Mouse (Mus musculus) fat pad, adult 2 months (tissue): ENCODE results near the gene Elmsan1.
"Not testable (repeated sequence)": the region's sequence is repeated elsewhere in the genome, so short reads cannot be mapped to it uniquely, and the experiment has no call there.

Experiments used
- DNase-seq: peaks from one replicate; pipeline ENCODE4 v3.0.0-alpha.2; 2011; ENCODE audit warnings: low read depth, low spot score; ENCODE audit errors: extremely low read depth

The Elmsan1 gene

GRCm38 (mm10) chr12:84109924-84110323 is 108.8 kb downstream of the Elmsan1 start:
- no peak for DNase-seq

GRCm38 (mm10) chr12:84107692-84108091 is 111.0 kb downstream of the Elmsan1 start:
- DNase-seq: no peak

GRCm38 (mm10) chr12:84107012-84107411 is 111.7 kb downstream of the Elmsan1 start:
- no peak for DNase-seq

- DNase-seq: no peak
Observed at GRCm38 (mm10) chr12:84101493-84101845, 117.2 kb downstream of the Elmsan1 start.

GRCm38 (mm10) chr12:84100604-84101492 is 117.8 kb downstream of the Elmsan1 start, which contains the start of gene Acot6:
Acot6 (plus strand) TSS chr12:84100654.
- DNase-seq: not testable (repeated sequence)

- peak; percentile 45 for DNase-seq
Observed at GRCm38 (mm10) chr12:84100071-84100470, 118.6 kb downstream of the Elmsan1 start.

- no peak for DNase-seq
Observed at GRCm38 (mm10) chr12:84099605-84100004, 119.1 kb downstream of the Elmsan1 start.
